Mouse (Mus musculus) hindbrain, embryonic 14.5 days (tissue): ENCODE data around the gene Prmt9. TPM values are rescaled to one million over a fixed set of nuclear protein-coding genes. Genes with fewer than 3 reads are reported as not detected.

Source experiments
- ATAC-seq: fragments of 200-750 bp; cut with Nextera tagmentation; 2 replicates; pipeline ENCODE4 v1.8.0; 2017; ENCODE audit warnings: moderate number of reproducible peaks, mild to moderate bottlenecking, moderate TSS enrichment, moderate library complexity; ENCODE audit not compliant: low FRiP score
- DNase-seq: peaks from one replicate; pipeline ENCODE4 v3.0.0-alpha.2; 2015; ENCODE audit warnings: low spot score
- H3K27ac ChIP-seq: fragments of 300-500 bp; sonication (generic); 2 replicates; pipeline ENCODE4 v1.5.1; 2014; ENCODE audit warnings: mild to moderate bottlenecking, moderate library complexity
- H3K27me3 ChIP-seq: fragments of 300-500 bp; sonication (generic); 2 replicates; pipeline ENCODE4 v1.6.1; 2014; ENCODE audit warnings: mild to moderate bottlenecking, low read length, mixed read lengths; ENCODE audit not compliant: control insufficient read depth, insufficient read depth
- H3K36me3 ChIP-seq: fragments of 300-500 bp; sonication (generic); replicated peaks from 2 replicates; pipeline ENCODE4 v1.6.1; 2014; ENCODE audit not compliant: control insufficient read depth, insufficient read depth
- H3K4me1 ChIP-seq: fragments of 300-500 bp; sonication (generic); replicated peaks from 2 replicates; pipeline ENCODE4 v1.6.1; 2014; ENCODE audit warnings: antibody characterized with exemption, low read length, mixed read lengths; ENCODE audit not compliant: control insufficient read depth, insufficient read depth
- H3K4me2 ChIP-seq: fragments of 300-500 bp; sonication (generic); replicated peaks from 2 replicates; pipeline ENCODE4 v1.6.1; 2014; ENCODE audit warnings: mild to moderate bottlenecking, moderate library complexity
- H3K4me3 ChIP-seq: fragments of 300-500 bp; sonication (generic); replicated peaks from 2 replicates; pipeline ENCODE4 v1.5.1; 2014; ENCODE audit warnings: mild to moderate bottlenecking, low read length
- H3K9ac ChIP-seq: fragments of 300-500 bp; sonication (generic); 2 replicates; pipeline ENCODE4 v1.6.1; 2014
- H3K9me3 ChIP-seq: fragments of 300-500 bp; sonication (generic); 2 replicates; pipeline ENCODE4 v1.6.1; 2016; ENCODE audit warnings: low read length; ENCODE audit not compliant: control insufficient read depth
- WGBS: fragments of 180-500 bp; shearing (Covaris S2); extraction: QIAGEN DNeasy Blood & Tissue Kit; methylation state at CpG from one replicate; pipeline ENCODE4 v1.1.7; 2014; 5-methylcytosine and 5-hydroxymethylcytosine counted together
- polyA plus RNA-seq: library from polyadenylated mRNA; unstranded; fragments of >200 nt; fragmentation: Nextera tagmentation; extraction: Ambion mirVana; gene quantifications from 2 replicates; pipeline ENCODE4 v1.2.1, GENCODE M21; 2014

Prmt9 gene
- polyA plus RNA-seq, 1 experiment from 2014 or later, result 27.3 TPM

GRCm38 (mm10) chr8:77545616-77546015 lies 3.6 kb upstream of the Prmt9 start:
- no peak overlapping the region for H3K4me3 ChIP-seq
- ATAC-seq, result no peak
- WGBS, result 89% methylated on average over 4 of the region's 4 CpGs

DNA sequence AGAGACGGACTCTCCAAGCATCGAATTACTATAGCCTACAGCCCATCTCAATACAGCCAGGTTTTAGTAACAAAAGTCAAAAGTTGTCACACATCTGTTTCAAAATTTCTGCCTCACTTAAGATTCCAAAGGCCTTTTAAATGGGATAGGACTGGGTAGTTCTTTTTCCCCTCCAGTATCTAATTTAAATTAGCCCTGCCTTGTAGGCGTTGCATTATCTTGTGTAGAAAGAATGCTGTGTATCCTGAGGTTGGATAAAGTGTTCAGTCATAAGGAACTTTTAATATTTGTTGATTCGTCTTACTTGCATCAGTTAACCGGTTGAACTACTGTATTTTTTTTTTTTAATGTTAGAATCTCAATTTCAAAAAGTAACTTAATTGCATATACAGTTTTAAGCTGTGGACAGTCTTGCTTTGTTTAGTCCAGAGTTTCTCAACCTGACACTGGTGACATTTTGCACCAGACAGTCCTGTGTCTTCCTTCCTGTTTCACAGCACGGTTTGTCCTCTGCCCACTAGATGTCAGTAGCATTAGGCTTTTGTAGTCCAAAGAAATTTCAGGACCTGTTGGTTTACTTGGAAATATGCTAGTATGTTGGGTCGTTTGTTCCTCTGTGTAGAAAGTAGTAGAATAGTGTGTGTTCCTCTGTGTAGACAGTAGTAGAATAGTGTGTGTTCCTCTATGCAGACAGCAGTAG lies 834 bp downstream of the Prmt9 start:
- 22% methylated on average over 7 of the region's 7 CpGs for WGBS
- ATAC-seq, result no peak
- H3K36me3 ChIP-seq, result peaks cover 20% of the 10 kb centered on the region

More at GRCm38 (mm10) chr8:77545616-77546015, 3.6 kb upstream of the Prmt9 start:
- Histone ChIP-seq H3K9ac (no peak overlapping the region), H3K27ac (no peak overlapping the region), H3K27me3 (no peaks in the 10 kb centered on the region), H3K9me3 (no peaks in the 10 kb centered on the region), H3K4me2 (no peak overlapping the region), H3K36me3 (no peaks in the 10 kb centered on the region), H3K4me1 (no peaks in the 10 kb centered on the region; the same call in 1 of the 2 replicates)
- no peak for DNase-seq

GRCm38 (mm10) chr8:77552491-77552890 lies 3.3 kb downstream of the Prmt9 start:
- Histone ChIP-seq H3K4me3 (no peak overlapping the region), H3K9ac (no peak overlapping the region), H3K9me3 (no peaks in the 10 kb centered on the region), H3K36me3 (peaks cover 44% of the 10 kb centered on the region), H3K27ac (no peak overlapping the region), H3K4me2 (no peak overlapping the region), H3K4me1 (no peaks in the 10 kb centered on the region; the same call in none of the 2 replicates), H3K27me3 (no peaks in the 10 kb centered on the region)
- WGBS, result 100% methylated on average over 3 of the region's 3 CpGs
- ATAC-seq, result no peak
- DNase-seq, result no peak

More for the DNA sequence above, 834 bp downstream of the Prmt9 start:
- Histone ChIP-seq H3K9me3 (no peaks in the 10 kb centered on the region), H3K27me3 (no peaks in the 10 kb centered on the region), H3K4me1 (no peaks in the 10 kb centered on the region; the same call in none of the 2 replicates), H3K27ac (peak overlapping the region; percentile 85; the same call in 1 of the 2 replicates), H3K9ac (peak overlapping the region; percentile 91), H3K4me2 (peak overlapping the region; percentile 60), H3K4me3 (peak overlapping the region; percentile 83)
- DNase-seq, result peak; percentile 50

DNA sequence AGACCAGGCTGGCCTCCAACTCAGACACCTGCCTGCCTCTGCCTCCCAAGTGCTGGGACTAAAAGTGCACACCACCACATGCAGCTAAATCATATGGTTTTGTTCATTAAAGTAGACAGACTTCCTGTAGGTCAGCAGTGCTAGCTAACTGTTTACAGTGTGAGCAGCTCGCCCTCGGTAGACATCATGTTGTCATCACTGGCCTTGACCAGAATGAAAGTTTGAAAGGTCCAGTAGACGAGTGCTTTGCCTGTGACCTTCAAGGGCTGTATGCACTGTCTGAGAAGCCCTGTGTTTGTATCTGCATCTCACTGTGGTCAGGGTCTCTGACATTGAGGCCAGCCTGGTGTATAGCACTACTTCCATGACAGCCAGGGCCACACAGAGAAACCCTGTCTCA lies 12.2 kb downstream of the Prmt9 start:
- Histone ChIP-seq H3K9ac (no peak overlapping the region), H3K36me3 (peaks cover 95% of the 10 kb centered on the region), H3K4me1 (no peaks in the 10 kb centered on the region), H3K9me3 (no peaks in the 10 kb centered on the region), H3K27me3 (no peaks in the 10 kb centered on the region), H3K4me2 (no peak overlapping the region), H3K4me3 (no peak overlapping the region), H3K27ac (no peak overlapping the region)
- WGBS, result 91% methylated on average over 3 of the region's 3 CpGs
- ATAC-seq (no peak), DNase-seq (no peak)

DNA sequence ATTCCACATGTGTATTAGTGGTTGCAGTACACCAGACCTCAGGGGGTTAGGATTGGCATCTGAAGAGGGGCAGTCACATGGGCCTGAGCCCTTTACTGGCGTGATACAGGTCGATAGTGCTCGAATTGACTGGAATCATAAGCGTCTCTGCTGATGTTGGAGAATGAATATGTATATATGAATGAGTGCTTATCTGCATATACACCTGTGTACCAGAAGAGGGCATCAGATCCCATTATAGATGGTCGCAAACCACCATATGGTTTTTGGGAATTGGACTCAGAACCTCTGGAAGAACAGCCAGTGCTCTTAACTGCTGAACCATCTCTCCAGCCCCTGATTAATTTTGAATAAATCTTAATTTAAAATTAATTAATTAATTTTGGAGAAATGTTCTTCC lies 25.0 kb downstream of the Prmt9 start:
- no peaks in the 10 kb centered on the region for H3K4me1 ChIP-seq
- H3K4me2 ChIP-seq, result no peak overlapping the region
- WGBS, result 89% methylated on average over 5 of the region's 5 CpGs
- no peak for DNase-seq
- no peak overlapping the region for H3K27ac ChIP-seq
- peaks cover 63% of the 10 kb centered on the region for H3K36me3 ChIP-seq
- H3K4me3 ChIP-seq, result no peak overlapping the region
- H3K27me3 ChIP-seq, result no peaks in the 10 kb centered on the region
- ATAC-seq, result no peak
- no peaks in the 10 kb centered on the region for H3K9me3 ChIP-seq
- no peak overlapping the region for H3K9ac ChIP-seq

DNA sequence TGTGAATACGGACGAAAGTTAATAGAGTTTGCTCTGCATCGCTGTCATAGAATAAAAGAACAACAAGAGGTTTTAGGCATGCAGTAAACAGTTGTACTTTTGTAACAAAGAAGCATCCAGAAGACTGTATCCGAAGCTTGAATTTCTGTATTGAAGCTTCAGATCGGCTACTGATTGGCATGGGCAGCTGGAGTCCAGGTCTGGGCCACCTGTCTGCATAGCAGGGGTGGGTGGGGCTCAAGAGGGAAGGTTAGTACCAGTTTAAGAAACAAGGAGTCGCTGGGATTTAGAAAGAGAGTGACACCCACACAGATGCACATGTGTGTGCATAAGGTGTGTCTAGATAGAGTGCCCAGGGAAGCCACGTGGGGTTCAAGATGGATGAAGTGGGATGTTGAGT lies 28.5 kb downstream of the Prmt9 start:
- Histone ChIP-seq H3K4me3 (no peak overlapping the region), H3K36me3 (peaks cover 72% of the 10 kb centered on the region), H3K9ac (no peak overlapping the region), H3K4me2 (no peak overlapping the region), H3K9me3 (no peaks in the 10 kb centered on the region), H3K27ac (no peak overlapping the region), H3K4me1 (no peaks in the 10 kb centered on the region), H3K27me3 (no peaks in the 10 kb centered on the region)
- DNase-seq (no peak), ATAC-seq (no peak)
- WGBS, result 94% methylated on average over 7 of the region's 7 CpGs

GRCm38 (mm10) chr8:77584174-77584573 lies 35.0 kb downstream of the Prmt9 start:
- no peak for ATAC-seq
- 91% methylated on average over 4 of the region's 4 CpGs for WGBS
- no peaks in the 10 kb centered on the region for H3K9me3 ChIP-seq

GRCm38 (mm10) chr8:77609621-77610020 lies 60.4 kb downstream of the Prmt9 start:
- peak overlapping the region; percentile 59 for H3K9ac ChIP-seq
- WGBS, result 11% methylated on average over 7 of the region's 7 CpGs
- DNase-seq (no peak), ATAC-seq (no peak)
- no peaks in the 10 kb centered on the region for H3K27me3 ChIP-seq
- H3K4me3 ChIP-seq, result peak overlapping the region; percentile 54
- H3K4me1 ChIP-seq, result peaks cover 18% of the 10 kb centered on the region
- no peak overlapping the region for H3K27ac ChIP-seq
- peak overlapping the region; percentile 88 for H3K4me2 ChIP-seq
- no peaks in the 10 kb centered on the region for H3K9me3 ChIP-seq
- H3K36me3 ChIP-seq, result peaks cover 12% of the 10 kb centered on the region

More at GRCm38 (mm10) chr8:77584174-77584573, 35.0 kb downstream of the Prmt9 start:
- H3K27ac ChIP-seq, result no peak overlapping the region
- no peaks in the 10 kb centered on the region for H3K4me1 ChIP-seq
- no peak overlapping the region for H3K9ac ChIP-seq
- H3K36me3 ChIP-seq, result peaks cover 30% of the 10 kb centered on the region
- H3K4me2 ChIP-seq, result no peak overlapping the region
- H3K4me3 ChIP-seq, result no peak overlapping the region
- no peak for DNase-seq
- no peaks in the 10 kb centered on the region for H3K27me3 ChIP-seq

DNA sequence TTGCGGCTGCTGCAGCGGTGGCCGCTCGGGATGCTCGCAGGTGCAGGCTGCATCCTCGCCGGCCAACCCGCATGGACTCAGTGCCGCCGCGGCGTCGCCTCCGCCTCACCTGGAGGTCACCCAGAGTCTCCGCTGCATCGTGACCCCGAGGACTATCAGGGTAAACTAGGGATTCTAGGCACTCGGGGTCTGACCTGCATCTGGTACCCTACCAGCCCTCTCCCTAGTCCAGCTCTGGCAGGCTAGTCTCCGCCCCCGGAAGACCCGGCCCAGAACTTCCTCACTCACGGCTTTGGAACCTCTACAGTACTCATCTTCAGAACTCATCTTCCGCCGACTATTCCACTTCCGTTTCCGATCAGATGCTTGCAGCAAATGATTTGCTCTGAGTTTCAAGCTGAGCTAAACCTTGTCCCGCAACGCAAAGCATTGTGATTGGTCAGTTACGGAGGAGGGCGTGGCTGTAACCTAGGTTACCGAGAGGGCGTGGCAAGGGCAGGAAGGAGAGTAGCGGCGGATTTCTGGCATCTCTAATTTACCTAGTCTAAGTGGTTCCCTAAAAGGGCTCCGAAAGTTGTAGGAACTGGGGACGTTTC lies 61.3 kb downstream of the Prmt9 start, which contains the start of gene Tmem184c:
Gene Tmem184c, minus strand, starts transcription at position 325 of the 596 bp plus-strand sequence.
- WGBS, result under 1% methylated on average over 36 of the region's 36 CpGs

More for the DNA sequence above, 61.3 kb downstream of the Prmt9 start, which contains the start of gene Tmem184c:
- peak within 1 kb of the TSS; percentile 88 for H3K4me2 ChIP-seq
- peak; percentile 98 for ATAC-seq
- H3K4me1 ChIP-seq, result peaks cover 18% of the 10 kb centered on the region
- H3K27ac ChIP-seq, result peak within 1 kb of the TSS; percentile 64
- peak within 1 kb of the TSS; percentile 54 for H3K4me3 ChIP-seq
- H3K27me3 ChIP-seq, result no peaks in the 10 kb centered on the region
- no peaks in the 10 kb centered on the region for H3K9me3 ChIP-seq
- H3K36me3 ChIP-seq, result peaks cover 3% of the 10 kb centered on the region
- peak; percentile 99 for DNase-seq
- H3K9ac ChIP-seq, result peak within 1 kb of the TSS; percentile 59
